Mouse (Mus musculus) kidney, adult 2 months (tissue): ENCODE measurements around the gene Galntl6. TPM values are rescaled to one million over a fixed set of nuclear protein-coding genes. Genes with fewer than 3 reads are reported as not detected.

ENCODE experiments used
- DNase-seq: peaks from one replicate; pipeline ENCODE4 v3.0.0; 2021
- H3K27ac ChIP-seq: fragments of 200-500 bp; 2 replicates; pipeline ENCODE4 v1.5.1; 2012; ENCODE audit warnings: low read depth, low read length, control low read depth, inconsistent platforms; ENCODE audit not compliant: insufficient read depth
- H3K27me3 ChIP-seq: fragments of 200-500 bp; replicated peaks from 2 replicates; pipeline ENCODE4 v1.6.1; 2012; ENCODE audit warnings: mild to moderate bottlenecking, moderate library complexity, low read length, inconsistent platforms; ENCODE audit not compliant: control insufficient read depth, insufficient read depth
- H3K36me3 ChIP-seq: fragments of 200-500 bp; 2 replicates; pipeline ENCODE4 v1.6.1; 2012; ENCODE audit warnings: mild to moderate bottlenecking, moderate library complexity, low read length, inconsistent platforms; ENCODE audit not compliant: control insufficient read depth, insufficient read depth
- H3K4me1 ChIP-seq: fragments of 200-500 bp; 2 replicates; pipeline ENCODE4 v1.6.1; 2011; ENCODE audit warnings: low read length; ENCODE audit not compliant: control insufficient read depth, insufficient read depth
- H3K4me3 ChIP-seq: fragments of 200-500 bp; 2 replicates; pipeline ENCODE4 v1.5.1; 2011; ENCODE audit warnings: mild to moderate bottlenecking, low read depth, low read length, control low read depth; ENCODE audit not compliant: insufficient read depth
- CTCF ChIP-seq: fragments of 200-500 bp; conservative IDR thresholded peaks from 2 replicates; pipeline ENCODE4 v1.5.1; 2011; ENCODE audit warnings: low read depth, mild to moderate bottlenecking, control low read depth, low read length, moderate library complexity, mixed read lengths; ENCODE audit not compliant: insufficient read depth, insufficient read length
- POLR2A ChIP-seq: fragments of 200-500 bp; IDR thresholded peaks from one replicate; pipeline ENCODE4 v1.6.1; 2011; ENCODE audit warnings: low read depth, low read length, control low read depth
- WGBS: fragments of 180-500 bp; shearing (Covaris S2); methylation state at CpG from one replicate; pipeline ENCODE4 v1.1.7; 2018; 5-methylcytosine and 5-hydroxymethylcytosine counted together
- polyA plus RNA-seq: library from polyadenylated mRNA; depleted of rRNA; stranded (reverse); fragments of >200 nt; gene quantifications from 2 replicates; pipeline ENCODE4 v1.2.3, GENCODE M21; 2012

Gene Galntl6
- polyA plus RNA-seq, 1 experiment = not detected

DNA sequence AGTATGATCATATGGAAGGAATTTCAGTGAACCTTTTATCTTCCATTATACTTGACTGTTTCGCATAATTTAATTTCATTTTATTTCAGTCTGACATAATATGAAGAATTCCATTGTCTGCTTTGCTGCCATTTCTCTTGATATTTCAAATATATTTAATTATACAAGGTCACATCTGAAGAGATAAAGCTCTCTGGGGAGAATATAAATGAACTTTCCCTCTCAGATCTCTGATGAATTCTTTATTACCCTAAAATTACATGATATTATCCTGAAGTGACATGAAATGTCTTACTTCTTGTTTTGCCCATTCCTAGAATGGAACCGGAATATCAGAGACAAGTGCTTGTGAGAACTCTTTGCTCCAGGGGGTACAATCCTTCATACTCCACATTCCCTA, 647.0 kb downstream of the Galntl6 start:
- Histone ChIP-seq H3K4me3 (no peak overlapping the region), H3K27me3 (no peaks in the 10 kb centered on the region), H3K4me1 (no peaks in the 10 kb centered on the region), H3K27ac (no peak overlapping the region), H3K36me3 (no peaks in the 10 kb centered on the region)
- TF ChIP-seq CTCF = no peak
- no peak for TF ChIP-seq POLR2A
- WGBS = 86% methylated on average over 2 of the region's 2 CpGs
- no peak for DNase-seq

DNA sequence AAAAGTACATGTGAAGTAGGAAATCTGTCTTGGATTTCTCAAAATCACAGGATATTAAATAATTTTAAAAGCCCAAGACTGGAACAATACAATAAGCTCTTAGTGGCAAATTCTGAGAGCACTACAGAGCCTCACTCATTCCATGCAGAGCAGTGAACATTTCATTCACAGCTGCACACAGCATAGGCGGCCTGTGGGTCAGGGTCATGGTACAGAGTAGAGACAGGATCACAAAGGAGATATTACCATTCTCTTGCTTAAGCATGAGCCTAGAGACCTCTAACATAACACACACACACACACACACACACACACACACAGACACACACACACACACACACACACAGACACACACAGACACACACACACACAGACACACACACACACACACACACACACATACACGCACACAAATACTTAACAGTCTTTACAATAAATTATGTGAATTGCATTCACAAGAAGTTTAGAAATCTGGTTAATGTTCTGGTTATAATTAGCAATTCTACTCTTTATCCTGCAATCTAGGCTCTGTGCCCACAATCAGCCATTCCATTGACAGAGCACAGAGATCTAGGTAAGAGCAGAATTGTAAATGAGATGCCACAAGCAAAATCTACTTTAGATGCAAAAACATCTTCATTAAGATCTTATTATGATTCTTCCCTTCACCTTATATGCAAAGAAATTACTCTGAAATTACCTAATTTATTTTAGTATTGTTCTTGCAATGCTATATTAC, 653.7 kb downstream of the Galntl6 start:
- TF ChIP-seq CTCF (no peak), POLR2A (no peak)
- no peaks in the 10 kb centered on the region for H3K27me3 ChIP-seq
- H3K36me3 ChIP-seq = no peaks in the 10 kb centered on the region
- no peak overlapping the region for H3K27ac ChIP-seq
- no peaks in the 10 kb centered on the region for H3K4me1 ChIP-seq
- 63% methylated on average over 2 of the region's 2 CpGs for WGBS
- H3K4me3 ChIP-seq = no peak overlapping the region
- DNase-seq = no peak

DNA sequence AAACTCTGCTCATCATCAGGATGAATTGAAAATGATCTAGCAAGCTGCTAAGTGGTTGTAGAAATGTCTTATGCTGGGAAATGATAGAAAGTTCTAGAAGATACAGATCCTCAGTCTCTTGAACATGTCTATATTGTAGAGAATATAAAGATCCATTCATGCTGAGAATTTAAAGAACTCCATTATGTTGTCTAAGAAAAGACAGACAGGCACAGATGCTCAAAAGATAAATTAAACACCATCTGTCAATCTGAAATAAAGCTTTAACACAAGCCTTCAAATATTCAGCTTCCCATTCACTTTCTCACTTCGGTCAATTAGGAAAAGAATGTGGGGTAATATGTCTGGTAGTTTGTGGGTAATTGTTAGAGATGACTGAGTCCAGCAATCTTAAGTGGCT, 658.8 kb downstream of the Galntl6 start:
- TF ChIP-seq POLR2A (no peak), CTCF (no peak)
- Histone ChIP-seq H3K4me1 (no peaks in the 10 kb centered on the region), H3K36me3 (no peaks in the 10 kb centered on the region), H3K4me3 (no peak overlapping the region), H3K27ac (no peak overlapping the region), H3K27me3 (no peaks in the 10 kb centered on the region)
- DNase-seq = no peak
- 82% methylated on average over 1 of the region's 1 CpGs for WGBS

- TF ChIP-seq CTCF = no peak
- no peak for TF ChIP-seq POLR2A
- no peak for DNase-seq
- WGBS = 84% methylated on average over 3 of the region's 3 CpGs
- no peaks in the 10 kb centered on the region for H3K36me3 ChIP-seq
- H3K4me3 ChIP-seq = no peak overlapping the region
- no peaks in the 10 kb centered on the region for H3K4me1 ChIP-seq
- no peaks in the 10 kb centered on the region for H3K27me3 ChIP-seq
- no peak overlapping the region for H3K27ac ChIP-seq
Measured at GRCm38 (mm10) chr8:58244830-58245229, 667.6 kb downstream of the Galntl6 start.

DNA sequence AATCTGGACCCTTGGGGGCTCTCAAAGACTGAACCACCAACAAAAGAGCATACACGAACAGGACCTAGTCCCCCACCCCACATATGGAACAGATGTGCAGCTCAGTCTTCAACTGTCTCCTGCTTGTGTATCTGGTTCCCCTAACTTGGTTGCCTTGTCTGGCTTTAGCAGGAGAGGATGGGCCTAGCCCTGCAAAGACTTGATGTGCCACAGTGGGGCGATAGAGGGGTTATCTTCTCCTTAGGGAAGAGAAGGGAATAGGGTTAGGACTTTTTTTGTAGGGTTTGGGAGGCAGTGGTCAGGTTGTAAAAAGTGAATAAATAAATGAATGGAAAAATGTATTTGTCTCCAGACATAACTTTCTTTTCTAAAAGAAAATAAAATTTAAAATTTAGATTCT, 678.2 kb downstream of the Galntl6 start:
- Histone ChIP-seq H3K4me1 (no peaks in the 10 kb centered on the region), H3K36me3 (no peaks in the 10 kb centered on the region), H3K27ac (no peak overlapping the region), H3K4me3 (no peak overlapping the region), H3K27me3 (no peaks in the 10 kb centered on the region)
- 24% methylated on average over 2 of the region's 2 CpGs for WGBS
- DNase-seq = no peak
- TF ChIP-seq CTCF = no peak
- no peak for TF ChIP-seq POLR2A

DNA sequence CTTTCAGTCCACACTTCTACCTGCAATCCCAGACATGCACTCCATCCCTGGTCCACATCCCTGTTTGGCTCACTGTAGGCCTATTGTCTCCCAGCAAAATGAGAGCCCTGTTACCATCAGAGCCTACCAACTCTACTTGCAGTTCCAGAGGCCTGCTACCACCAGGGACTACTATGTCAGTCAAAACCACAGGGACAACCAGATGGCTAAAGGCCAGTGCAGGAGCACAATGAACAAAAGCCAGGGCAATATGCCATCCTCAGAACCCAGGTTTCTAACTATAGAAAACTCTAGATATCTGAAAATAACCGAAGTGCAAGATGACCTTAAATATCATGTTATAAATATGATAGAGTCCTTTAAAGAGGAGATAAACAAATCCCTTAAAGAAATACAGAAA, 683.7 kb downstream of the Galntl6 start:
- H3K4me3 ChIP-seq = no peak overlapping the region
- no peak for DNase-seq
- no peaks in the 10 kb centered on the region for H3K36me3 ChIP-seq
- no peak for TF ChIP-seq CTCF
- TF ChIP-seq POLR2A = no peak
- H3K4me1 ChIP-seq = no peaks in the 10 kb centered on the region
- H3K27me3 ChIP-seq = no peaks in the 10 kb centered on the region
- no peak overlapping the region for H3K27ac ChIP-seq
- WGBS = 81% methylated on average over 1 of the region's 1 CpGs

- TF ChIP-seq POLR2A (no peak), CTCF (no peak)
Measured at GRCm38 (mm10) chr8:58217885-58218284, 694.6 kb downstream of the Galntl6 start.

More at GRCm38 (mm10) chr8:58217885-58218284, 694.6 kb downstream of the Galntl6 start:
- H3K4me1 ChIP-seq = no peaks in the 10 kb centered on the region
- DNase-seq = no peak
- no peak overlapping the region for H3K27ac ChIP-seq
- no peak overlapping the region for H3K4me3 ChIP-seq
- H3K36me3 ChIP-seq = no peaks in the 10 kb centered on the region
- no peaks in the 10 kb centered on the region for H3K27me3 ChIP-seq
- WGBS = 37% methylated on average over 8 of the region's 8 CpGs
